Mouse (Mus musculus): ENCODE measurements at regions not wholly inside any gene's neighbourhood (a gene's known extent, or its start where the extent isn't known, plus 50 kb on each side); places are given as distances from the start of the nearest gene placed in this dataset.

- TF ChIP-seq POLR2A (IDR thresholded peaks at IDR 0.05; ENCODE audit: control insufficient read depth, extremely low read depth, insufficient read depth, low read length, poor library complexity) (no peak), CTCF (IDR thresholded peaks at IDR 0.05; ENCODE audit: borderline replicate concordance, control insufficient read depth, extremely low read depth, insufficient read depth, low read length, poor library complexity) (no peak)
- WGBS = 93% methylated on average over 10 of the region's 10 CpGs
- no peak overlapping the region for H3K27ac ChIP-seq (ENCODE audit: control insufficient read depth, insufficient read depth, low read length)
- no peak overlapping the region for H3K4me3 ChIP-seq (ENCODE audit: control insufficient read depth, insufficient read depth, low read length)
- H3K36me3 ChIP-seq (ENCODE audit: control insufficient read depth, insufficient read depth, low read length) = no peaks in the 10 kb centered on the region
- no peak for DNase-seq
- no peaks in the 10 kb centered on the region for H3K27me3 ChIP-seq (ENCODE audit: control insufficient read depth, insufficient read depth, low read length)
- peaks cover 4% of the 10 kb centered on the region for H3K4me1 ChIP-seq (replicated peaks; ENCODE audit: control insufficient read depth, insufficient read depth, low read length)
These were observed 55.0 kb upstream of the Eef2kmt start for GRCm38 (mm10) chr16:5310736-5311135.

- TF ChIP-seq POLR2A (IDR thresholded peaks at IDR 0.05; ENCODE audit: control insufficient read depth, extremely low read depth, insufficient read depth, low read length, poor library complexity) = no peak
- TF ChIP-seq CTCF (IDR thresholded peaks at IDR 0.05; ENCODE audit: borderline replicate concordance, control insufficient read depth, extremely low read depth, insufficient read depth, low read length, poor library complexity) = no peak
- DNase-seq = no peak
- 87% methylated on average over 7 of the region's 7 CpGs for WGBS
- Histone ChIP-seq H3K4me1 (replicated peaks; ENCODE audit: control insufficient read depth, insufficient read depth, low read length) (peaks cover 4% of the 10 kb centered on the region), H3K27me3 (ENCODE audit: control insufficient read depth, insufficient read depth, low read length) (no peaks in the 10 kb centered on the region), H3K36me3 (ENCODE audit: control insufficient read depth, insufficient read depth, low read length) (no peaks in the 10 kb centered on the region), H3K4me3 (ENCODE audit: control insufficient read depth, insufficient read depth, low read length) (no peak overlapping the region), H3K27ac (ENCODE audit: control insufficient read depth, insufficient read depth, low read length) (no peak overlapping the region)
These were observed 52.0 kb upstream of the Eef2kmt start for GRCm38 (mm10) chr16:5307761-5308160.

GRCm38 (mm10) chr16:5307249-5307605 lies 51.4 kb upstream of the Eef2kmt start:
- H3K27me3 ChIP-seq (ENCODE audit: control insufficient read depth, insufficient read depth, low read length) = no peaks in the 10 kb centered on the region
- TF ChIP-seq POLR2A (IDR thresholded peaks at IDR 0.05; ENCODE audit: control insufficient read depth, extremely low read depth, insufficient read depth, low read length, poor library complexity) (no peak), CTCF (IDR thresholded peaks at IDR 0.05; ENCODE audit: borderline replicate concordance, control insufficient read depth, extremely low read depth, insufficient read depth, low read length, poor library complexity) (no peak)
- no peak overlapping the region for H3K4me3 ChIP-seq (ENCODE audit: control insufficient read depth, insufficient read depth, low read length)
- DNase-seq = no peak
- H3K4me1 ChIP-seq (replicated peaks; ENCODE audit: control insufficient read depth, insufficient read depth, low read length) = peaks cover 4% of the 10 kb centered on the region
- no peak overlapping the region for H3K27ac ChIP-seq (ENCODE audit: control insufficient read depth, insufficient read depth, low read length)
- H3K36me3 ChIP-seq (ENCODE audit: control insufficient read depth, insufficient read depth, low read length) = no peaks in the 10 kb centered on the region
- WGBS = 77% methylated on average over 7 of the region's 7 CpGs

- no peak for TF ChIP-seq POLR2A (IDR thresholded peaks at IDR 0.05; ENCODE audit: control insufficient read depth, extremely low read depth, insufficient read depth, low read length, poor library complexity)
- TF ChIP-seq CTCF (IDR thresholded peaks at IDR 0.05; ENCODE audit: borderline replicate concordance, control insufficient read depth, extremely low read depth, insufficient read depth, low read length, poor library complexity) = peak; percentile 98
- Histone ChIP-seq H3K4me1 (replicated peaks; ENCODE audit: control insufficient read depth, insufficient read depth, low read length) (peaks cover 4% of the 10 kb centered on the region), H3K27ac (ENCODE audit: control insufficient read depth, insufficient read depth, low read length) (no peak overlapping the region), H3K27me3 (ENCODE audit: control insufficient read depth, insufficient read depth, low read length) (no peaks in the 10 kb centered on the region), H3K36me3 (ENCODE audit: control insufficient read depth, insufficient read depth, low read length) (no peaks in the 10 kb centered on the region), H3K4me3 (ENCODE audit: control insufficient read depth, insufficient read depth, low read length) (peak overlapping the region; percentile 11)
- DNase-seq = peak; percentile 90
- WGBS = 5% methylated on average over 36 of the region's 36 CpGs
These were observed 50.9 kb upstream of the Eef2kmt start for GRCm38 (mm10) chr16:5306588-5307248.
